Mouse (Mus musculus) erythroblast, adult 5-6 weeks (primary cell): ENCODE data around the gene Olfr592. TPM values are rescaled to one million over a fixed set of nuclear protein-coding genes. Genes with fewer than 3 reads are reported as not detected.
"Not testable (repeated sequence)": the region's sequence is repeated elsewhere in the genome, so short reads cannot be mapped to it uniquely, and the experiment has no call there.

ENCODE experiments used
- ATAC-seq: replicated peaks from 2 replicates; pipeline ENCODE4 v1.8.0; 2016; ENCODE audit warnings: moderate number of reproducible peaks, mild to moderate bottlenecking, moderate TSS enrichment, inconsistent platforms; ENCODE audit not compliant: poor library complexity, low FRiP score, severe bottlenecking
- total RNA-seq, 2 experiments: library from RNA; stranded (forward) in 1 of 2; stranded (reverse) in 1 of 2; fragments of 150-400 nt in 1 of 2; fragments of 200-764, 138-1000 nt in 1 of 2; gene quantifications; 2 replicates each; pipeline versions ENCODE4 v1.2.3 to v1.2.4; 2015 to 2017; ENCODE audit warnings: low replicate concordance in 2 of 2

Olfr592 gene
- total RNA-seq (2015; ENCODE audit: low replicate concordance) (not detected in 2 replicates), total RNA-seq (2017; ENCODE audit: low replicate concordance) (0.70 TPM in 1 of 2 replicates, not detected in the other)

DNA sequence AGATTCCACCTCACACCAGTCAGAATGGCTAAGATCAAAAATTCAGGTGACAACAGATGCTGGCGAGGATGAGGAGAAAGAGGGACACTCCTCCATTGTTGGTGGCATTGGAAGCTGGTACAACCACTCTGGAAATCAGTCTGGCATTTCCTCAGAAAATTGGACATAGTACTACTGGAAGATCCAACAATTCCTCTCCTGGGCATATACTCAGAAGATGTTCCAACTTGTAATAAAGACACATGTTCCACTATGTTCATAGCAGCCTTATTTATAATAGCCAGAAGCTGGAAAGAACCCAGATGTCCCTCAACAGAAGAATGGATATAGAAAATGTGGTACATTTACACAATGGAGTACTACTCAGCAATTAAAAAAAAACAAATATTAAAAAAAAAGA lies at the start of gene Olfr592:
Olfr592 (plus strand) TSS at position 301 of the 400 bp plus-strand sequence.
- ATAC-seq = not testable (repeated sequence)

GRCm38 (mm10) chr7:103140579-103140978 lies 44.0 kb upstream of the Olfr592 start, which contains the start of gene Olfr588-ps1:
Gene Olfr588-ps1, plus strand, starts transcription at chr7:103140879.
- ATAC-seq = no peak

DNA sequence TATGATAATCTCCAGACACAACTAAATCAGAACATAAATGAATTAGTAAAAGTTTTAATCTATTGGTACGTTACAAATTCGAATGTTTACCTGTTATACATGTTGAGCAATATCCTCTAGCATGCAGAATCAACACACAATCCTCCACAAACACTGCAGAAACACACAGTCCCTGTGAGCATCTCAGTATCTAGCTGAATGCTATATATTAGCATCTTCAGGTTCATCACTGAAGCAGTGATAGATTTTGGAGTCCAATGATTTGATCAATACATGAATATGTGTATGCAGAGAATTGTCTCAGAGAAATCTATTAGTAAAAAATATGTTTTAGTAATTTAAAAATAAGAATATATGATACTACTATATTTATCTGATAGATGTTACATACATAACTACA lies 28.3 kb upstream of the Olfr592 start, which contains the start of gene Olfr589:
Olfr589 (minus strand) TSS at position 101 of the 400 bp plus-strand sequence.
- no peak for ATAC-seq

GRCm38 (mm10) chr7:103169697-103170096 lies 14.9 kb upstream of the Olfr592 start:
- no peak for ATAC-seq

DNA sequence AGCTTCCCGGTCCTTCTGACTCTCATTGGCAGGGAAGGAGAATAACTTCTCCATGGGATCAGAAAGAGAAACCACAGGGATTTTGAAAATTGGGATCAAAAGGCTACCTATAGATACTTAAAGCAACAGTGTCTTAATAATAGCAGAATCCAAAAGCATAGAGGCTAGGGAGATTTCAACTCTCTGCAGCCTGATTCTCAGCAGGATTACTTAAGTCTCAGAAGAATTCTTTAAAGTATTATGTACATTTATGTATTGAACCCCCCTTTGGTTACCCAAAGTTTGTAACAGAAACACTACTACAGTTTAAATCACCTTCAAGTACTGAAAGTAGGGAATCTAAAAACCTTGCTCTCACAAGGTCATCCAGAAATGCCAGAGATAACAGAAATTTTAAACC lies 6.4 kb upstream of the Olfr592 start, which contains the start of gene Olfr591:
Olfr591 (minus strand) TSS at position 101 of the 400 bp plus-strand sequence.
- no peak for ATAC-seq

DNA sequence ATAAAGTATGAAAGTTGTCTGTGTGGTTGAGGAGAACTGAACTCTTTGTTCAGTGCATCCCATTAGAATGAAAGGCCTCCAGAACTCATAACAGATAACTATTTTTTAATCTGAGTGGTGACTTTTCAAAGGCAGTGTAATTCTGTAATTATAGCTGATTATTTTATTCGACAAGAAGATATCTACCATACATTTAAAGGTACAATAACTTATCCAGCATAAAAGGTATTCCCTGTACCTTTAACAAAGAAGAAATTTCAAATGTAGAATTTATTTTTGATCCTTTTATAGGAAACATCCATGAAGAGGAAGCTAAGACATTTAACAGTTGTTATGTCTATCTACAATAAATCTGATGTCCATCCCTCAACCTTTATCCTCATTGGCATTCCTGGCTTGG lies 27.0 kb downstream of the Olfr592 start, which contains the start of gene Olfr593:
Olfr593 (plus strand) TSS at position 301 of the 400 bp plus-strand sequence.
- no peak for ATAC-seq

DNA sequence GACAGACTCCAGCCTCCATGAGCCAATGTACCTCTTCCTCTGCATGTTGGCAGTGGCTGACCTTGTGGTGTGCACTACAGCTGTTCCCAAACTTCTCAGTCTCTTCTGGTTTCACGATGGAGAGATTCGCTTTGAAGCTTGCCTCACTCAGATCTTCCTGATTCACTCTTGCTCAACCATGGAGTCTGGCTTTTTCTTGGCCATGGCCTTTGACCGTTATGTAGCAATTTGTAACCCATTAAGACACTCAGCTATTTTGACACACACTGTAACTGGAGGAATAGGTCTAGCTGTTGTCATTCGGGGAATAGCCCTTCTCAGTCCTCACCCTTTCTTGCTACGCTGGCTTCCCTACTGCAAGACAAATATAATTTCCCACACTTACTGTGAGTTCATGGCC lies 27.4 kb downstream of the Olfr592 start:
- ATAC-seq = not testable (repeated sequence)

DNA sequence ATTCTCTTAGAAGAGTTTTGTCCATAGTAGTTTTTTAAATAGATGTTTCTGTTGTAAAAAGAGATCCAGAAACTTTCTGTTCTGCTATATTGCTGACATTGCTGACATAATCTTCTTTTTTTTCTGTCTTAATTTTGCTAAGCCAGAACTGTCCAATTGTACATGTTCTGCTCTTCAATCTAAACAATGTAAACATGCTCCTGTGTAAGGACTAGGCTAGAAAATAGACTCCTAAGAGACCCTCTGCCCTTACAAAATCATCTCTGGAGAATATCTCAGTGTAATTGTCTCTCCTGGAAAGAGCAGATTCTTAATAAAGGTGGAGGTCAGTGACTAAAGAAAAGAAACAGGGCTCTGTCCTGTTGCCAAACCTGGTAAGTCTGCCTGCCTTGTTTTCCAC lies 32.1 kb downstream of the Olfr592 start, which contains the start of gene Olfr594:
Olfr594 (plus strand) TSS at position 301 of the 400 bp plus-strand sequence.
- no peak for ATAC-seq

Other genes starting within 250 kb of the Olfr592 start
- not detected in 2 replicates for gene Olfr573-ps1, start 242.2 kb upstream of the Olfr592 start, total RNA-seq (2015; ENCODE audit: low replicate concordance)
- not detected in 2 replicates for gene Olfr573-ps1, start 242.2 kb upstream of the Olfr592 start, total RNA-seq (2017; ENCODE audit: low replicate concordance)
- not detected in 2 replicates for gene Olfr574, start 236.3 kb upstream of the Olfr592 start, total RNA-seq (2015; ENCODE audit: low replicate concordance)
- gene Olfr574, start 236.3 kb upstream of the Olfr592 start, total RNA-seq (2017; ENCODE audit: low replicate concordance) = not detected in 2 replicates
- gene Olfr575, start 226.0 kb upstream of the Olfr592 start, total RNA-seq (2015; ENCODE audit: low replicate concordance) = not detected in 2 replicates
- gene Olfr575, start 226.0 kb upstream of the Olfr592 start, total RNA-seq (2017; ENCODE audit: low replicate concordance) = not detected in 2 replicates
- not detected in 2 replicates for gene Olfr576, start 222.1 kb upstream of the Olfr592 start, total RNA-seq (2015; ENCODE audit: low replicate concordance)
- 0.43 TPM in 1 of 2 replicates, not detected in the other for gene Olfr576, start 222.1 kb upstream of the Olfr592 start, total RNA-seq (2017; ENCODE audit: low replicate concordance)
- gene Olfr577, start 208.9 kb upstream of the Olfr592 start, total RNA-seq (2015; ENCODE audit: low replicate concordance) = not detected in 2 replicates
- not detected in 2 replicates for gene Olfr577, start 208.9 kb upstream of the Olfr592 start, total RNA-seq (2017; ENCODE audit: low replicate concordance)
- gene Olfr578, start 195.5 kb upstream of the Olfr592 start, total RNA-seq (2015; ENCODE audit: low replicate concordance) = not detected in 2 replicates
- gene Olfr578, start 195.5 kb upstream of the Olfr592 start, total RNA-seq (2017; ENCODE audit: low replicate concordance) = not detected in 2 replicates
- not detected in 2 replicates for gene Olfr582, start 146.8 kb upstream of the Olfr592 start, total RNA-seq (2015; ENCODE audit: low replicate concordance)
- gene Olfr582, start 146.8 kb upstream of the Olfr592 start, total RNA-seq (2017; ENCODE audit: low replicate concordance) = not detected in 2 replicates
- not detected in 2 replicates for gene Olfr583, start 133.5 kb upstream of the Olfr592 start, total RNA-seq (2015; ENCODE audit: low replicate concordance)
- gene Olfr583, start 133.5 kb upstream of the Olfr592 start, total RNA-seq (2017; ENCODE audit: low replicate concordance) = not detected in 2 replicates
- gene Olfr584, start 102.9 kb upstream of the Olfr592 start, total RNA-seq (2015; ENCODE audit: low replicate concordance) = not detected in 2 replicates
- not detected in 2 replicates for gene Olfr584, start 102.9 kb upstream of the Olfr592 start, total RNA-seq (2017; ENCODE audit: low replicate concordance)
- not detected in 2 replicates for gene Olfr585, start 87.1 kb upstream of the Olfr592 start, total RNA-seq (2015; ENCODE audit: low replicate concordance)
- 2.2 TPM in 1 of 2 replicates, not detected in the other for gene Olfr585, start 87.1 kb upstream of the Olfr592 start, total RNA-seq (2017; ENCODE audit: low replicate concordance)
- not detected in 2 replicates for gene Olfr586, start 59.2 kb upstream of the Olfr592 start, total RNA-seq (2015; ENCODE audit: low replicate concordance)
- 0.17 TPM in 1 of 2 replicates, not detected in the other for gene Olfr586, start 59.2 kb upstream of the Olfr592 start, total RNA-seq (2017; ENCODE audit: low replicate concordance)
- gene Olfr588-ps1, start 43.9 kb upstream of the Olfr592 start, total RNA-seq (2015; ENCODE audit: low replicate concordance) = not detected in 2 replicates
- gene Olfr588-ps1, start 43.9 kb upstream of the Olfr592 start, total RNA-seq (2017; ENCODE audit: low replicate concordance) = not detected in 2 replicates
- not detected in 2 replicates for gene Olfr589, start 28.4 kb upstream of the Olfr592 start, total RNA-seq (2015; ENCODE audit: low replicate concordance)
- not detected in 2 replicates for gene Olfr589, start 28.4 kb upstream of the Olfr592 start, total RNA-seq (2017; ENCODE audit: low replicate concordance)
- not detected in 2 replicates for gene Olfr591, start 6.5 kb upstream of the Olfr592 start, total RNA-seq (2015; ENCODE audit: low replicate concordance)
- gene Olfr591, start 6.5 kb upstream of the Olfr592 start, total RNA-seq (2017; ENCODE audit: low replicate concordance) = not detected in 2 replicates
- not detected in 2 replicates for gene Olfr593, start 27.1 kb downstream of the Olfr592 start, total RNA-seq (2015; ENCODE audit: low replicate concordance)
- not detected in 2 replicates for gene Olfr593, start 27.1 kb downstream of the Olfr592 start, total RNA-seq (2017; ENCODE audit: low replicate concordance)
- not detected in 2 replicates for gene Olfr594, start 32.2 kb downstream of the Olfr592 start, total RNA-seq (2015; ENCODE audit: low replicate concordance)
- not detected in 2 replicates for gene Olfr594, start 32.2 kb downstream of the Olfr592 start, total RNA-seq (2017; ENCODE audit: low replicate concordance)
- gene Usp17ld, start 67.7 kb downstream of the Olfr592 start, total RNA-seq (2015; ENCODE audit: low replicate concordance) = not detected in 2 replicates
- not detected in 2 replicates for gene Usp17ld, start 67.7 kb downstream of the Olfr592 start, total RNA-seq (2017; ENCODE audit: low replicate concordance)
- not detected in 2 replicates for gene Olfr596, start 120.8 kb downstream of the Olfr592 start, total RNA-seq (2015; ENCODE audit: low replicate concordance)
- not detected in 2 replicates for gene Olfr596, start 120.8 kb downstream of the Olfr592 start, total RNA-seq (2017; ENCODE audit: low replicate concordance)
- not detected in 2 replicates for gene Olfr597, start 131.5 kb downstream of the Olfr592 start, total RNA-seq (2015; ENCODE audit: low replicate concordance)
- not detected in 2 replicates for gene Olfr597, start 131.5 kb downstream of the Olfr592 start, total RNA-seq (2017; ENCODE audit: low replicate concordance)
- gene Olfr598, start 138.8 kb downstream of the Olfr592 start, total RNA-seq (2015; ENCODE audit: low replicate concordance) = not detected in 2 replicates
- not detected in 2 replicates for gene Olfr598, start 138.8 kb downstream of the Olfr592 start, total RNA-seq (2017; ENCODE audit: low replicate concordance)
- gene Olfr599, start 151.1 kb downstream of the Olfr592 start, total RNA-seq (2015; ENCODE audit: low replicate concordance) = not detected in 2 replicates
- not detected in 2 replicates for gene Olfr599, start 151.1 kb downstream of the Olfr592 start, total RNA-seq (2017; ENCODE audit: low replicate concordance)
- gene Olfr600, start 164.9 kb downstream of the Olfr592 start, total RNA-seq (2015; ENCODE audit: low replicate concordance) = not detected in 2 replicates
- gene Olfr600, start 164.9 kb downstream of the Olfr592 start, total RNA-seq (2017; ENCODE audit: low replicate concordance) = not detected in 2 replicates
- not detected in 2 replicates for gene Olfr601, start 177.9 kb downstream of the Olfr592 start, total RNA-seq (2015; ENCODE audit: low replicate concordance)
- gene Olfr601, start 177.9 kb downstream of the Olfr592 start, total RNA-seq (2017; ENCODE audit: low replicate concordance) = not detected in 2 replicates
- not detected in 2 replicates for gene Olfr603, start 201.4 kb downstream of the Olfr592 start, total RNA-seq (2015; ENCODE audit: low replicate concordance)
- not detected in 2 replicates for gene Olfr603, start 201.4 kb downstream of the Olfr592 start, total RNA-seq (2017; ENCODE audit: low replicate concordance)
- not detected in 2 replicates for gene Usp17lc, start 230.3 kb downstream of the Olfr592 start, total RNA-seq (2015; ENCODE audit: low replicate concordance)
- not detected in 2 replicates for gene Usp17lc, start 230.3 kb downstream of the Olfr592 start, total RNA-seq (2017; ENCODE audit: low replicate concordance)